Mouse (Mus musculus) kidney, postnatal 4 days (tissue): ENCODE results near the gene Ets1.

ENCODE experiments used
- DNase-seq, 2 experiments: peaks; one replicate each; pipeline ENCODE4 v3.0.0; 2021; ENCODE audit warnings: mixed read lengths in 2 of 2

Ets1 gene

DNA sequence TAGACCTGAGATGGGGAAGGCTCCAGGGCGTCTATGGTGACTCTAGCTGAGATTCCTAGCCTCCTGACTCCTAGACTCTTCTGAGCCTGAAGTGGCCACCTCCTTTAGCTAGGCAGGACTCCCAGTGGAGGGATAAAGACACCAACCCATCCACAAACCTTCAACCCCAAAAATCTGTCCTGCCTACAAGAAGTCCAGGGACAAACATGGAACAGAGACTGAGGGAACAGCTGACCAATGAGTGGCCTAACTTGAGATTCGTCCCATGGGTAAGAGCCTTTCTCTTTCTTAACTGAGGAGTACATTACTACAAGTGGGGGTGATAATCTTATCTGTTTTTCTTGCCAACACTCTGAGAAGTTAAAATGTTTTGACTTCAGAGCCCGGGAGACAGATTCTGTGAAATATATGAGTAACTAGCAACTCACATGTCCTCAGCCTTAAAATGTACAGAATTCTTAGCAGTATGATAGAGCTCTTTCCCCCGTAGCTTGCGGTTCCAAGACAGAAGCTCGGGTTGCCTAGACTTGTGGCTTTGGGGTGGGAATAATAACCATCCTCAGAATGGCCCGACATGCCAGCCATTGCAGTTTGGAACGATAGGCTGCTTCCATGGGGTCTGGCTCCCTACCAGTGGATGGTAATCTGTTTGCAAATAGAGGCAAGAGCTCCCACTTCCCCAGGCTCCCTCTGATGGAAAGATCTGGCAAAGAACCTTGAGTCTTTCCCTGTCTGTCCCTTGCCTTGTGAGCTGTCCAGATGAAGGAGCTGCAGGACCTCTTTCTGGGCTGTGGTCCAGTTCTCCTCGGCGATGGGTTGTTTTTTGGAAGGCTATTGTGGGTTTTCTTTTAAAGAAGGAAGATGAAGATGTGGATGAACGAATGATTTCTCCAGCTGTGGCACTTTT lies 30.8 kb downstream of the Ets1 start:
- peak; percentile 52 to 73 for DNase-seq

GRCm38 (mm10) chr9:32667518-32667908 lies 31.5 kb downstream of the Ets1 start:
- DNase-seq: no peak

DNA sequence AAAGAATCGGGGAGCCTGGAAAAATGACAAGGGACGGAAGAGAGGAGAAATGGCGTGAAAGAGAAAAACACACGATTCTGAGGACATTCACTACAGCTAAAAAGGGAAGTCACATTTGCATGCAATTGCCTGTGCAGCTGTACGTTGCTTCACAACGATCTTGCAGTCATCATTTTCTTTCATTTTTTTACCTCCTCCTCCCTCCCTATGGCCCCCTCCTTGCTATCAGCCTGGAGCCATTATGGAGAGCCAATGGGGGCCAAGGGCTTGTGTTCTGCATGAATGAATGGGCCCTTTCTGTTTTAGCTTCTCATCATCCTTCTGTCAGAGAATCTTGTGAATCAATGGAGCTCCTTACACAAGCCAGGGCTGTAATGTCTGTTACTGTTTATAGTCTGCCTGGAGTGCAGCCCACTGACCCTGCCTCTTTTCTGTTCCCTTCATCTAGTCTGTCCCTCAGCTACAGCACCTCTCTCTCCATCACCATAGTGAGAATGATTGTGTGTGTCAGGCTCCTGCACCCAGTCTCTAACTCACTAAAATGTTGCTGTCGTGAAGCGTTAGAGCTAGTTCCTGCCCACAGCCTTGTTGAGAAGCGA lies 32.2 kb downstream of the Ets1 start:
- DNase-seq: no peak

DNA sequence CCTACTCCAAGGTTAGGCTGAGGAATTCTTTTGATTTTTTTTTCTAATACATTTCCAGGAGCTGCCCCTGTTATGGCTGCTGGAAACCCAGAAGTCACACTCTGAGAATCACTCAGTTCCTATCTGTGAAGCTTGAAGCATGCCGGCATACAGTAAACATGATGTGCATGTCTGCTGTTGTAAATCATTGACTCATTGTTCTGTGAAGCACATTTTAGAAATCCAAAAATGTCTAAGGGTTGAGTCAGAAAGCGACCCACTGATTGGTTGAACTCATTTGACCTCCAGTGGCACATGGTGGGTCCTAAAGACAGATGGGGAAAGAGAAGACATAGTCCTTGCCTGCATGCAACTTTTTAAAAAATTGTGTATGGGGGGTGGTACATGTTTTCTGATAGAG lies 33.4 kb downstream of the Ets1 start:
- DNase-seq: no peak

- peak; percentile 84 to 91 for DNase-seq
Measured at GRCm38 (mm10) chr9:32671970-32672859, 36.2 kb downstream of the Ets1 start.

- no peak for DNase-seq
Measured at GRCm38 (mm10) chr9:32673923-32674322, 37.9 kb downstream of the Ets1 start.

- no peak for DNase-seq
Measured at GRCm38 (mm10) chr9:32675671-32676409, 39.8 kb downstream of the Ets1 start.

- no peak for DNase-seq
Measured at GRCm38 (mm10) chr9:32676480-32676879, 40.5 kb downstream of the Ets1 start.

- DNase-seq: no peak
Measured at GRCm38 (mm10) chr9:32677646-32678045, 41.6 kb downstream of the Ets1 start.

DNA sequence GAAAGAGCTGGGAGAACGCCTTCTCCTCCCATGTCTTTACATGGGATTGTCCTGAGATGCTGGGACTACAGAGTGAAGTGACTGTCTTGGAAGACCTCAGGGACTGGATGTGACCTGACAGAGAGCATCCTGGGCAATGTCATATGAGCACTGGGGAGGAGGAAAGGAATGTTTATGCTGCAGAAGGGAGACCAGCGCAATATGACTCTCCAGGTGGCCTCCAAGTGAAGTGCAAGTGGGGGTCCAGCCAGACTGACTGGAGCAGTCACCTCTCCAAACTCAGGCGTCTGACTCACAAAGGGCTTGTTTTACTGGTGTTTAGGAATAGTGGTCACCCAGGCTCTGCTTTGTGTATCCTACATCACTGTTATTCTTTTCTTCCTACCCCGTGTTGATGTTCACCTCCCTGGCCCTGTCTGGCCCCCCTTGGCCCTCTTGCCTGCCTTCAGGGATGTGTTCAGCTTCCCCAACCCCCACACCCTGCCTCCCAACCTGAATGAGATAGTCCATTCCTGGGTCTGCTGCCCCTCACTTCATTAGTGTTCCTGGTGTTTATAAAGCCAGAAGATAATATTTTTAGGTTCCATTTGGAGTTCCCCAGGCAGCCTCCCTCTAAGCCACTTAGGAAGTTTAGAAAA lies 42.2 kb downstream of the Ets1 start:
- no peak for DNase-seq

GRCm38 (mm10) chr9:32679531-32679930 lies 43.5 kb downstream of the Ets1 start:
- no peak for DNase-seq

DNA sequence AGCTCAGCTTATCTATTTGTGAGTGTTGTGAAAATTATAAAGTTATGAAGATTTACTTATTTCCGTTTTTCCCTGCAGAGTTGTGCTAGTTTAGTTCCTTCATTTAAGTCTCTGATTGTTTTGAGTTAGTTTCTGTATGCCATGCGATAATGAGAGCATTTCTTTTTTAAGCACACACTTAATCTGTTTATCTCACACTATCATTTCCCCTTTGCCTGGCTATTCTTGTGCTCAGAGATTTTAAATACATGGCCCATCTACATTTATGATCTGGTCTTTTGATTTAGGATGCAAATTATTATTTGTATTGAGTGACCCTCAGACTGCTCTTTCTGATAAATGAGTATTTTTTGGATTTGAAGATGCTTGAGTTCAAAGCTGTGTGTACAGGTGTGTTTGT lies 44.2 kb downstream of the Ets1 start:
- DNase-seq: no peak

DNA sequence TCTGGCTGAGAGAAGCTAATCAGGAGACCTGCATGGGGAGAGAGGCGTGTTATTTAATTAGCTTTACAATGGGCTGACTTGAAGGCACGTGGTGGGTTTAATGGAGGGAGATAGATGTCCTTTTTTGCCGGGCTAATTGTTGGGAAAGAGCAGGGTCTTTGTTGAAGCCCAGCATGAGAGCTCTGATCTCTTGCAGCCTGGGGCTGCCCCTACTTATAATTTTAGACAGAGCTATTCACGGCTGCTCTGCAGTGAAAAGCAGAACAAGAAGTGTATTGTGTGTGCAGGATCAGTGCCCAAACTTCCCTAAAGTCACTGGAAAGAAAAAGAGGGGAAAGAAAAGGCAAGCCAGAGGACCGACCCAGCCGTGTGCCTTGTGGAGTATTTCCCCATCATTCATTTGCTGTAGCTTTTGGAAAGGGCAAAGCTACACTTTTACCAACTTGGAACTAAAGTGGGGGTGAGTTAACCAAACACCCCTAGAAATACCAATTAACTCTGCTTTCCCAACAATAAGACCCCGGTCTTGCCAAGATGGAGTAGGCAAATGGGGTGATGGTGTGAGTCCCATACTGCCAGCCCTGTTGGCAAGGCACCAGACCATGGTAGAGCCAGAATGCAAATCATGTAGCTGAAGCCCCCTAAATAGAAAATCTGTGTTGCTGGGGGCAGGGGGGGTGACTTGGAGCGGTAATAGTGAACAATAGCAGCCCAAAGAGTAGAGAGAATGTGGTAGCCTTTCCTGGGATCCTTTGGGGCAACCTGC lies 50.0 kb downstream of the Ets1 start:
- DNase-seq: no peak

- no peak for DNase-seq
Measured at GRCm38 (mm10) chr9:32688351-32688750, 52.3 kb downstream of the Ets1 start.

DNA sequence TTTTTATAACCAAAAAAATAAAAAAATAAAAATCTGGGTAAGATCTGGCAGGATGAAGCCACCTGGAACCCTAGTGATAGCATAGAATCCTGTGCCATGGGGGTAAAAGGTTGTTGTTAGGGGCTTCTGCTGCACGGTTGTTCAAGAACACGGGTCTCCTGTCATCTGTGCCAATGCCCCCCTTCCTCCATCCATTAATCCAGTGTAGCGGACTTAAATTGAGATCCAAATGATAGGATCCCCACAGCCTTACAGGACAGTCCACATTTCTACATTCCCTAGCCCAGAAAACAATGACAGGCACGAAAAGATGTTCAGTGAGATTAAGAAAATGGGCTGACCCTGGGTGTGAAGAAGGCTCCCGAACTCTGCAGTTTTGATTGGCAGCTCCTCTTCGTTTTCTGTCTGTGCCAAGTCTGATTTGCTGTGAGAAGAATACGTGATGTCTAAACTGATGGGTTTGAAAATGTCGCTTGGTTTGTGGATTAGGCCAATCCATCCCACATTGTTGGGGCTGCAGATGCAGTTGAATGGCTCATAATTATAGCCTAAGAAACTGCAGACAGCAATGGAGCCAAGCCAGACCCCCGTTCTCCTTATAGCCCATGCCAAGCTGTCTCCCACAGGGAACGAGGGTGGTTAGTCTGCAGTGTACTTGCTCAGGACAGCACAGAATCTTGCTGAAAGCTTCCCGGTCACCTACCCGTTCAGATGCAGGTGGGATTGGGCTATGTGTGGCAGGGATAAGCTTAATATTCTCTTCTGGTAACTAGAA lies 55.3 kb downstream of the Ets1 start:
- DNase-seq: no peak

DNA sequence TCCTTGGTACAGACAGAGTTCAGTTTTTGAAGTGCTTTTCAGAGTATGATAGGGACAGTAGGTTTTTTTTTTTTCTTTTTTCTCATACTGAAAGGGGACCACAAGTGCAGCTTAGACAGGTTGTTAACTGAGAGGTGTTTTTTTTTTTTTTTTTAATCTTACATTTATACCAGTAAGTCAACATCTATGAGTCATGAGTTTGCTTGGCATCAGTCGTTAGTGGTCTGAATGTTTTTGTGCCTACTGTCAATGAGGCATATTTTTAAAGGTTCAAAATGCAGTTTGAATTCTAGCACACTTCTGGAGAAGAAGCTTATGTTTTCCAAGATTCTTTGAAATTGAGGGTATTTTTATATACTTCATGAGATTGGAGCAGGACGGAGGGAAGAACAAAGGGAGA lies 56.9 kb downstream of the Ets1 start:
- DNase-seq: no peak

GRCm38 (mm10) chr9:32693411-32693810 lies 57.4 kb downstream of the Ets1 start:
- DNase-seq: no peak

- DNase-seq: no peak
Measured at GRCm38 (mm10) chr9:32694111-32694824, 58.2 kb downstream of the Ets1 start.

DNA sequence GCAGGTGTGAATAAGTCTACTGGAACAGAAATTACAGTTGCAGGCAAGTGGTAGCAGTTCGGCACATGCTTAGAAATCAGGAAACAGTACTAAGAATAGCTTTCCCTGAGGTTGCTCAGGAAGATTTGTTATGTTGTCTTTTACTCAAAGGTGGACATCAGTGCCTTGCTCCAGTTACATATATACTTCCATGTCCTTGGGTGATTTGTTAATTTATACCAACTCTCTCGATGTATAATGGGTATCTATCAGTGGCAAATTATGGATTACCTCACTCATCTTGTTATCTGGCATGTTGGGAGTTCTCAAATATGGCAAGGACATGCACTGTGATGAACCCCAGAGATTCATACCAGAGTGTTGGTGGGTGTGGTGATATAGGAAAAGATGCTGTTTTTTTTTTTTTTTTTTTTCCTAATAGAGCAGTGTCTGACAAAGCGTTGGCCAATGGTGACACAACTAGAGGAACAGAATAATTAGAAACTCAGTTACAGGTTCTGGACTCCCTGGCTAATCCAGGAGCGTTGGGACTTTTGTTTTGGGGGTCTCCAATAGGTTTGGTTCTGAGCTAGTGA lies 59.0 kb downstream of the Ets1 start:
- DNase-seq: no peak
